Mouse (Mus musculus) liver, embryonic 14.5 days (tissue): Measurements from ENCODE around the gene Fam13c.

ENCODE experiments used
- CTCF ChIP-seq: IDR thresholded peaks from 2 replicates; pipeline ENCODE4 v1.5.1; 2016; ENCODE audit warnings: antibody characterized with exemption, low read depth, control low read depth
- EP300 ChIP-seq: IDR thresholded peaks from 2 replicates; pipeline ENCODE4 v1.6.1; 2016; ENCODE audit warnings: antibody characterized with exemption, low read depth

GRCm38 (mm10) chr10:70532249-70532648, 92.0 kb downstream of the Fam13c start:
- TF ChIP-seq CTCF (no peak), EP300 (no peak)
